Mouse (Mus musculus) ES-Bruce4 (cell line): Measurements from ENCODE around the gene Rab11fip5. TPM values are rescaled to one million over a fixed set of nuclear protein-coding genes. Genes with fewer than 3 reads are reported as not detected.

ENCODE experiments used
- H3K27ac ChIP-seq: 2 replicates; pipeline ENCODE4 v1.5.1; 2012; ENCODE audit warnings: low read length, inconsistent platforms; ENCODE audit not compliant: insufficient read depth
- H3K27me3 ChIP-seq: 2 replicates; pipeline ENCODE4 v1.6.1; 2012; ENCODE audit warnings: mild to moderate bottlenecking, low read length, inconsistent platforms; ENCODE audit not compliant: control insufficient read depth, poor library complexity, insufficient read depth, severe bottlenecking
- H3K36me3 ChIP-seq: 2 replicates; pipeline ENCODE4 v1.6.1; 2012; ENCODE audit warnings: inconsistent platforms, mild to moderate bottlenecking, low read length, moderate library complexity; ENCODE audit not compliant: control insufficient read depth, poor library complexity, insufficient read depth, severe bottlenecking
- H3K4me1 ChIP-seq: one replicate; pipeline ENCODE4 v1.8.1; 2011; ENCODE audit warnings: low read length; ENCODE audit not compliant: control insufficient read depth, insufficient read depth
- H3K4me3 ChIP-seq: 2 replicates; pipeline ENCODE4 v1.5.1; 2011; ENCODE audit warnings: low read depth, mild to moderate bottlenecking, low read length
- H3K9ac ChIP-seq: 2 replicates; pipeline ENCODE4 v1.6.1; 2012; ENCODE audit warnings: low read depth, mild to moderate bottlenecking, inconsistent platforms; ENCODE audit not compliant: poor library complexity, severe bottlenecking
- H3K9me3 ChIP-seq: replicated peaks from 2 replicates; pipeline ENCODE4 v1.6.1; 2012; ENCODE audit warnings: mild to moderate bottlenecking, low read length, inconsistent platforms; ENCODE audit not compliant: control insufficient read depth, poor library complexity, insufficient read depth, severe bottlenecking
- CTCF ChIP-seq: IDR thresholded peaks from one replicate; pipeline ENCODE4 v1.8.1; 2011; ENCODE audit warnings: low read depth, low read length
- EP300 ChIP-seq: IDR thresholded peaks from 2 replicates; pipeline ENCODE4 v1.6.1; 2011; ENCODE audit warnings: low read depth, low read length; ENCODE audit not compliant: insufficient read depth
- POLR2A ChIP-seq: IDR thresholded peaks from one replicate; pipeline ENCODE4 v1.8.1; 2011; ENCODE audit warnings: low read length; ENCODE audit not compliant: insufficient read depth
- polyA plus RNA-seq: library from polyadenylated mRNA; stranded (reverse); fragments of >200 nt; gene quantifications from 2 replicates; pipeline ENCODE4 v1.2.4, GENCODE M21; 2011; ENCODE audit warnings: low read depth; ENCODE audit not compliant: missing spikeins, insufficient read depth, insufficient read length

Gene Rab11fip5
- polyA plus RNA-seq, 1 experiment, result 15.8 TPM

GRCm38 (mm10) chr6:85403039-85403438 lies 28.6 kb upstream of the Rab11fip5 start:
- no peaks in the 10 kb centered on the region for H3K36me3 ChIP-seq
- no peaks in the 10 kb centered on the region for H3K4me1 ChIP-seq
- H3K4me3 ChIP-seq, result no peak overlapping the region
- no peaks in the 10 kb centered on the region for H3K9me3 ChIP-seq
- H3K27me3 ChIP-seq, result no peaks in the 10 kb centered on the region
- no peak overlapping the region for H3K27ac ChIP-seq
- H3K9ac ChIP-seq, result no peak overlapping the region
- TF ChIP-seq EP300 (no peak), CTCF (no peak), POLR2A (no peak)

GRCm38 (mm10) chr6:85402613-85403012 lies 28.2 kb upstream of the Rab11fip5 start:
- H3K27ac ChIP-seq, result no peak overlapping the region
- H3K4me1 ChIP-seq, result no peaks in the 10 kb centered on the region
- H3K9me3 ChIP-seq, result no peaks in the 10 kb centered on the region
- H3K36me3 ChIP-seq, result no peaks in the 10 kb centered on the region
- TF ChIP-seq EP300 (no peak), POLR2A (no peak), CTCF (no peak)
- H3K9ac ChIP-seq, result no peak overlapping the region
- H3K27me3 ChIP-seq, result no peaks in the 10 kb centered on the region
- no peak overlapping the region for H3K4me3 ChIP-seq

- Histone ChIP-seq H3K4me3 (no peak overlapping the region), H3K9ac (no peak overlapping the region), H3K27ac (no peak overlapping the region), H3K36me3 (no peaks in the 10 kb centered on the region), H3K4me1 (no peaks in the 10 kb centered on the region), H3K27me3 (no peaks in the 10 kb centered on the region), H3K9me3 (no peaks in the 10 kb centered on the region; the same call in 1 of the 2 replicates)
- TF ChIP-seq CTCF (no peak), EP300 (no peak), POLR2A (no peak)
These were observed 25.3 kb upstream of the Rab11fip5 start for GRCm38 (mm10) chr6:85399715-85400114.

- no peak overlapping the region for H3K9ac ChIP-seq
- no peak overlapping the region for H3K27ac ChIP-seq
These were observed 22.7 kb upstream of the Rab11fip5 start for GRCm38 (mm10) chr6:85397165-85397564.

GRCm38 (mm10) chr6:85395360-85395759 lies 20.9 kb upstream of the Rab11fip5 start:
- no peaks in the 10 kb centered on the region for H3K4me1 ChIP-seq
- no peak overlapping the region for H3K27ac ChIP-seq
- no peak overlapping the region for H3K9ac ChIP-seq
- TF ChIP-seq POLR2A, result no peak
- no peaks in the 10 kb centered on the region for H3K27me3 ChIP-seq
- H3K9me3 ChIP-seq, result no peaks in the 10 kb centered on the region; the same call in 1 of the 2 replicates
- no peaks in the 10 kb centered on the region for H3K36me3 ChIP-seq
- no peak overlapping the region for H3K4me3 ChIP-seq

More at GRCm38 (mm10) chr6:85397165-85397564, 22.7 kb upstream of the Rab11fip5 start:
- Histone ChIP-seq H3K9me3 (no peaks in the 10 kb centered on the region; the same call in 1 of the 2 replicates), H3K27me3 (no peaks in the 10 kb centered on the region), H3K4me3 (no peak overlapping the region), H3K4me1 (no peaks in the 10 kb centered on the region), H3K36me3 (no peaks in the 10 kb centered on the region)
- TF ChIP-seq CTCF, result peak; percentile 81
- TF ChIP-seq EP300, result no peak

GRCm38 (mm10) chr6:85391803-85392202 lies 17.4 kb upstream of the Rab11fip5 start:
- Histone ChIP-seq H3K27ac (no peak overlapping the region), H3K27me3 (no peaks in the 10 kb centered on the region), H3K9me3 (no peaks in the 10 kb centered on the region; the same call in 1 of the 2 replicates), H3K9ac (no peak overlapping the region), H3K4me1 (no peaks in the 10 kb centered on the region), H3K36me3 (no peaks in the 10 kb centered on the region), H3K4me3 (no peak overlapping the region)
- TF ChIP-seq CTCF, result peak; percentile 71
- no peak for TF ChIP-seq POLR2A
